Mouse (Mus musculus) hindlimb bud, embryonic 11.5 days (tissue): Measurements from ENCODE around the gene Esrrg.

Experiments
- DNase-seq: peaks from one replicate; pipeline ENCODE4 v3.0.0-alpha.2; 2012; ENCODE audit warnings: low read depth, low spot score; ENCODE audit errors: extremely low spot score

Gene Esrrg

DNA sequence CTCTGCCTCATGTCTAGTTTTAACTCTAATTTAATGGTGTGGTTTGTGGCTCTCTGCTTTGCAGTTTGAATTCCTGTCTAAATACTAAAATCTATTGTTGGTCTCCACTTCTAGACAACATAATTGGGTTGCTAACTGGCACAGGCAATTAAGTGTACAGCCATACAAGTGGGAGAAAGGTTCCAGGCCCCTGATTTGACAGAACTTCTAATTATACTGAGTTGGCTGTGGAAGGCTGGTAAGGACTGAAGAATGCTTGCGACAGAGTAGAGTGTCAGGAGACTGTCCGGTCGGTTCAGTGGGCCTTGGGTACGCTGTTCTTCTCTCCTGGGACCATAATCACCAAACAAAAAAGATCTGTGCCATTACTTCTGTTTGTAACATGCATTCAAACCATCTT lies 96.3 kb downstream of the Esrrg start:
- DNase-seq = no peak

GRCm38 (mm10) chr1:187705348-187705747 lies 96.8 kb downstream of the Esrrg start:
- DNase-seq = no peak

- no peak for DNase-seq
Observed at GRCm38 (mm10) chr1:187706046-187706445, 97.5 kb downstream of the Esrrg start.

- DNase-seq = no peak
Observed at GRCm38 (mm10) chr1:187707176-187707575, 98.6 kb downstream of the Esrrg start.

DNA sequence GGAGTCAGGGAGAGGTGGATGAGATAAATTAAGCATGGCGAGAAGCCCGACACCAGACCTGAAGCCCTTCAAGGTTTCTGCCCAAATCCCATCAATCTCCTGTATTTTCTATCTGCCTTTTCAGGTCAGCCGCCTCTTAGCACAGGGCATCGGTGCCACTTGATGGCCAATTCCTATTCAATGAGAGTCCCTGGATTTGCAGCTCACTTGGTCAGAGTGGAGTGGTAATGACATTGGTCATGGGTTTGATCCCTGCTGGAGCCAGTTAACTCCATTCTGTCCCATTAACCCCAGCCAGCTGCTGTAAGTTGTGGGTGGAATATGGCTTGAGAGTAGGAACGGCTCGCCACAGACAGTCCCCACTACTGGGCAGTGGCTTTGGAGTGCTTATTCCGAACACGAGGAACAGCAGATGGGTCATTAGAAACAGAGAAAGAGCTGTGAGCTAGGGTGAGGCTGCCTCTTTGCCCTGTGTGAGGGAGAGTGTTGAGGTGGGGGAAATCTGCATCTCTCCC lies 101.9 kb downstream of the Esrrg start:
- no peak for DNase-seq

DNA sequence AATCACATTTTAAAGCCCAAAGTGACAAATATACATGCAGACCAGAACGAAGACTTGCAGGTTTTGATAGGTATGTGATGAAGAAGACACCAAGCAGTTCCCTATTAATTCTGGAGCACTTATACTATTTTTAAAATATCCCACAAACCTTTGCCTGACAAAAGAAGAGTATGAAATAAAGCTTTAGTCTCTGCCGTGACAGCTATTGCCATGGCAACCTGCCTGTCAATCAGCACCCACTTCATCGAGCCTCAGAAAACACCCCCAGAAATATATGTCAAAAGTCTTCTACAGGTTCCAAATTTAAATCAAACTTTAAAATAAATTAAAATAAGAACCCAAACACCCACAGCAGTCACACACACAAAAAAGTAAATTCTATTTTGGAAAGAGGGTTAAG lies 112.4 kb downstream of the Esrrg start:
- DNase-seq = no peak

DNA sequence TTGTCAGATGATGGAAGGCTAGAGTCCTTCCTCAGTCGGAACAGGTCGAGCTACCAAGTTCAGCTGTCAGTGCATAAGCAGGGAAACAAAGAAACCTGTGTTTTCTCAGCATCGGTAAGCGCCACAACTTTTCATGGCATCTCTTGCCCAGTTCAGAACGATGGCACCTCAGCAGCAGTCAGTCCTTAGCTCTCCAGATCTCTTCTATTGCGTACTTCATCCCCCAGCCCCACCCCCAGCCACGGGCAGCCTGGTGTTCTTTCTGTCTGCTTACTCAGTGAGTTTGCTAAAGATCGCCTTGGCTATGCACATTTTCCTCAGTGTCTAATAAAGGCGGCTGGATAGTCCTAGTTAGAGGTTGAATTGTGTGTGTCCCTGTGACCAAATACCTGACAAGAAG lies 113.4 kb downstream of the Esrrg start:
- DNase-seq = no peak

- DNase-seq = no peak
Observed at GRCm38 (mm10) chr1:187724651-187725050, 116.1 kb downstream of the Esrrg start.

GRCm38 (mm10) chr1:187725351-187725750 lies 116.8 kb downstream of the Esrrg start:
- DNase-seq = no peak

- DNase-seq = no peak
Observed at GRCm38 (mm10) chr1:187731171-187731570, 122.6 kb downstream of the Esrrg start.

- DNase-seq = no peak
Observed at GRCm38 (mm10) chr1:187736507-187736906, 127.9 kb downstream of the Esrrg start.

GRCm38 (mm10) chr1:187737296-187737695 lies 128.7 kb downstream of the Esrrg start:
- DNase-seq = no peak

- no peak for DNase-seq
Observed at GRCm38 (mm10) chr1:187740531-187740930, 131.9 kb downstream of the Esrrg start.

- no peak for DNase-seq
Observed at GRCm38 (mm10) chr1:187741306-187741705, 132.7 kb downstream of the Esrrg start.

GRCm38 (mm10) chr1:187742071-187742470 lies 133.5 kb downstream of the Esrrg start:
- DNase-seq = no peak

GRCm38 (mm10) chr1:187749294-187749693 lies 140.7 kb downstream of the Esrrg start:
- DNase-seq = no peak

- DNase-seq = no peak
Observed at GRCm38 (mm10) chr1:187749931-187750330, 141.3 kb downstream of the Esrrg start.

- no peak for DNase-seq
Observed at GRCm38 (mm10) chr1:187755528-187755927, 146.9 kb downstream of the Esrrg start.

- no peak for DNase-seq
Observed at GRCm38 (mm10) chr1:187757981-187758380, 149.4 kb downstream of the Esrrg start.

- no peak for DNase-seq
Observed at GRCm38 (mm10) chr1:187758546-187758945, 150.0 kb downstream of the Esrrg start.

DNA sequence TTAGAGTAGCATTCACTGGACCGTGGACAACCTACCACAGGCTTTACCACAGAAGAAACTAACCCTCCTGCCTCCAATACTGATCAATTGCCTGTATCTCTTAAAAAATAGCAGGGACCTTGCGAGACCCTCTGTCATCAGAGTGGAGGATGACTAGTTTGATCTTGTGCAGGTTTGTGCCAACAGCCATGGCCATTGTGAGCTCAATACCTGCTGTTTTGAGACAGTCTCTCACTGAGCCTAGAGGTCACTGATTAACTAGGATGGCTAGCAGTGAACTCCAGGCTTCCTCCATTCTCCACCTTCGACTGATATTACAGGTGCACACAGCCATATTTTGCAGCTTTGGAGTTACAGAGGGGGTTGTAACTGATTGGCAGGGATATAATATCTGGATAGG lies 150.9 kb downstream of the Esrrg start:
- no peak for DNase-seq

- no peak for DNase-seq
Observed at GRCm38 (mm10) chr1:187762641-187763450, 154.3 kb downstream of the Esrrg start.

DNA sequence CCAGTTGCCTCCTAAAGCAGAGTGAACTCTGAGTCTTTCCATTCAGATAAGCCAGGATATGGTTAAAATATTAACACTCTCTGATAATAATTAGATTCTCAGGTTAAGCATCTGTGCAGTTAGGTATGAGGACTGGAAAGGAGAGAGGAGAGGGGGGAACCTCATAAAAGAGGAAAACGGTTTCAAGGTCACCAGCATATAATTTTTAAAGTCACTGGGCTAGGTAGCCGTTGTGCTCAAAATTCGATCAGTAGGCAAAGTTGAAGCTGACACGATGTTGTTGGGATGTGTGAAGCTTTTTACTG lies 154.8 kb downstream of the Esrrg start:
- DNase-seq = no peak
